Mouse (Mus musculus): ENCODE measurements around the gene Golga5.
"Not testable (repeated sequence)": the region's sequence is repeated elsewhere in the genome, so short reads cannot be mapped to it uniquely, and the experiment has no call there.

Gene Golga5

DNA sequence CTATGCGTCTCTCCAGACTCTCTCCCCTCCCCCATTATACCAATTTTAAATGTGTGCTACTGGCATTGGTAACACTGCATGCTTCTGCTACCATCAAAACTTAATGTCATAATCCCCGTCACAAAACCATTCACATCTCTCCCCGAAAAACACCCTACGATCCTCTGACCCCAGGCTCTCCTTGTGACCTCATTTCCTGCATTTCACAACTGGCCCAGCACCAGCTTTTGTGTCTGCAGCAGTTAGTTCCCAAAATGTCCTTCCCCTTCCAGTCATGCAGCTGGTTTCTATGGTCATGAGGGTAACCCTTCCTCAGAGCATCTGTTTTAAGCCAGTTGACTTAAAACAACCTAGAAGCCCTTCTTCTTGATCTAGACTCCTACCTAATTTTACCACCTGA lies 23.5 kb upstream of the Golga5 start:
- no peak for DNase-seq (ENCODE audit: low spot score in 2 of 2)

DNA sequence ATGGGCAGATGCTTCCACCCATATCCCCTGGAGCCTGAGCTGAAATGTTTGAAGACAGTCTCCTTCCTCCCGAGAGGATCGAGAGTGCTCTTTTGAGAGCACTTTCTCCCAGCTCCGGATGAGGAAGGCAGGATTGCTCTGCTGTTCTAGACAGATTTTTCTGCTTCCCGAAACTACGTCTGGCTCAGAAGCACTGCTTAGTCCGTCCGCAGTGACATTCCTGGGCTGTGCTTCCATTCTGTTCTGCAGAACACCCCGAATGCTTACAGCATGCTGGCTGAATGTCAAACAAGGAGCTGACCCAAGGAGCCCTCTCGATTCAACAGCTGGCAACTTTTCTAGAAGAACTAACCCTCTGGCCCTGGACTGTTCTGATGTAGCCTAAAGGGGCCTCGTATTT lies 18.5 kb upstream of the Golga5 start:
- DNase-seq (ENCODE audit: low spot score in 2 of 2): no peak

DNA sequence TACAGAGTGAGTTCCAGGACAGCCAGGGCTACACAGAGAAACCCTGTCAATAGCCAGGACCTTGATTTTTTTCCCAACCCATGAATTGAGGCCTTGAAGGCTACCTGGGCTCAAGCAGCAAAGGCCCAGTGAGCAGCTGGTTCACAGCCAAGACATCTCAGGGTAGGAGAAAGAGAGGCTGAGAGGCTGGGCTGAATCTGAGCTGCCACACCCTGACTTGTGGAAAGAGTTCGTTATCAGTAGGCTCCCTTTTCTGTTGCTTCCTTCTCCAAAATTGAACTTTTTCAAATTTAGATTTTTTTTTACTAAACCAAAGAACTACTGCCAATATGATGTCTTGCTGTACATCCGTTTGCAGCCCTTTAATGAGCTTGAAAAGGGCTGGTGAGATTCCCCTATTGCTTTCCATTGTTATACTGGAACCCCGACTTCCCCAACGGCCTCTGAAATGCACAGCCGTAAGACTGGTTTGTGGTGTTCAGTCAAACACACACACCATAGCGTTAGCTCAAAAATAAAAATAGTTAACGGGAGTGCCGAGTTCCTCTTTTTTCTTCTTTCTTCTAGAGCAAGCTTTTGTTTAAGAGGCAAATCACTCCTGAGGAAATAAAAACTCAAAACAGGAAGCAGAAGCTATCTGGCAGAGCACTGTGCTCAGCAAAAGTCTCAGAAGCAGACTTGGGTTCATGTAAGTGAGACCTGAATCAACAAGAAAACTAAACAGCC lies 17.6 kb upstream of the Golga5 start:
- DNase-seq (ENCODE audit: low spot score in 2 of 2): no peak

DNA sequence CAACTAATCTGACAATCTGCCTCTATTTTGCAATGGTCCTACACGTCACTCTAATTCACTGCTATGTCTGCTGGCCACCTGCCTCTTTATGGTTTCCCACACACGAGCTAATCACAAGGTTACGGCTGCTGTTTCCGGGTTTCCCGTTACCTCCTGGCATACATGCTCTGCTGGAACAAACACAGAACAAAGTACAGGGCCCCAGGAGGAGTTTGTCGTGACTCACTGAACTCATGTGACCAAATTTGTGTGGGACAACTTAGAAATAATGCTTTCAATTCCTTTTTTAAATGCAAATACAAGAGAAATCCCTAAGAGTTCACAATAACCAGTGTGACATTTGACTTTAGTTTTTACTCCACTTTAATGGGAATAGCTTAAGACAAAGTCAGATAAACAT lies 15.4 kb upstream of the Golga5 start:
- DNase-seq (ENCODE audit: low spot score in 2 of 2): no peak

DNA sequence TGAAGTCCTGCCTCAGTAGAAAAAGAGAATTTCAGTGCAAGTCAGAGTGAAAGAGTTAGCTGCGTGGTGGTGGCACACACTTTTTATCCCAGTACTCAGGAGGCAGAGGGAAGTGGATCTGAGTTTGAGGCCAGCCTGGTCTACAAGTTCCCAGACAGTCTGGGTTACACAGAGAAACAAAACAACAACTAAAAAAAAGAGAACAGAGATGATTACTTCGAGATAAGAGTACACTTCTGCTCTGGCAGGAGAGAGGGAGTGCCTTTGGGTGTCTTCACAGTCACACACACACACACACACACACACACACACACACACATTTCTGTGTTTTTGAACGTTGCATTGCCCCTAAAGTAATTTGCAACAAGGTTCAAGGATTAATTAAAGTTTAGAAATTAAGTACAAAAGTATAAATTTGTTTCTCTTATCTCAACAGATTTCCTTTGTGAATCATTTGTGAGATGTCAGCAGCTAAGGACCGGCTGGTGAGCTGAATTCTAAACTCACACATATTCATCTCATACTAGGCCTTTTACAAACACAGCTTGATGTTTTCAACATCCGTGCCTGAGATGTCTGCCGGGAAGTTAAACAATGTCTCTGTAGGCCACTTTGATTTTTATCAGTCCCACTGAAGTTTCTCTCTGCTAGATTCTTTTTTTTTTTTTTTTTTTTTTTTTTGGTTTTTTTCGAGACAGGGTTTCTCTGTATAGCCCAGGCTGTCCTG lies 12.3 kb upstream of the Golga5 start:
- no peak for DNase-seq (ENCODE audit: low spot score in 2 of 2)

DNA sequence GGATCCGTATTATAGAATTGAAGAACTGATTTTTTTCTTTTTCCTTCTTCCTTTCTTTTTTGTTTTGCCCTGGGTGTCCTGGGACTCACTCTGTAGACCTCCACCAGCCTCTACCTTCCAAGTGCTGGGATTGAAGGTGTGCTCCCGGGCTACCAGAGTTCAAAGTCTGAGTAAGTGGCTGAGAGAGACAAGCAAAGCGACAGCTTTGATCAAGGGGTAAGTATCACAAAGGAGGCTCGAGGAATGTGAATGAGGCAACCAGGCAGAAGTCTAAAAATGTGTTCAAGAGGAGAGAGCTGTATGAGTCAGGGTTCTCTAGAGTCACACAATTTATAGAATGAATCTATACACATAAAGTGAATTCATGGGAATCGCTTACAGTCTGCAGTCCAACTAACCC lies 8.9 kb upstream of the Golga5 start:
- no peak for DNase-seq (ENCODE audit: low spot score in 2 of 2)

DNA sequence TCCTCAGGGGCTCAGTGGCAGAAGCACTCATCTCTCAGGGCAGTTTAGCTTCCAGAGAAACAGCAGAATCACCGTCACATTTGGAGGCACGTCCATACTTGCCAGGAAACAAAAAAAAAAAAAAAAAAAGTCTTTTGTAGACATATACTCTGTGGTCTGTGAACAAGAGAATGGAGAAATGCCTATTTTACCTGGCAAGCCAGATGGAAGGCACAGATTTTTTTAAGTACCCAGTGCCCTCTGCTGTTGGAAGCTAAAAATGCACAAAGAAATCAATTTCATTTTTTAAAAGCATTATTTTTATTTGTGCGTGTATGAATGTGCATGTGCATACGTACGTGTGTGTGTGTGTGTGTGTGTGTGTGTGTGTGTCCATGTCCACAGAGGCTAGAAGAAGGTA lies 7.8 kb upstream of the Golga5 start:
- no peak for DNase-seq (ENCODE audit: low spot score in 2 of 2)

DNA sequence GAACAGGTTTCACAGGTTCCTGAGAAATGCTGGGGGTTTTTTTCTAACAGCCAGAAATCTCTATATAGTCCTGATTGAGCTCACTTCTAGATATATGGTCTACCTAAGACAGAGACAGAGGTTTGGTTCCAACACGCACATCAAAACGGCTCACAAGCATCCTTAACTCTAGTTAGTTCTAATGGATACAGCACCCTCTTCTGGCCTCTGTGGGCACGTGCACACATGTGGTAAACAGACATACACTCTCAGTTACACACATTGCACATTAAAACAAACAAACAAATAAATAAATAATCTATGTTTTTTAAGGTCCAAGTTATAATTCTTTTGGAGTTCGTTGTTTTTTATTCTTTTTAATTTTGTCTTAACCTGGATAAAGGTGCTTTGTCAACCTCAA lies 4.3 kb upstream of the Golga5 start:
- DNase-seq (ENCODE audit: low spot score in 2 of 2): no peak

DNA sequence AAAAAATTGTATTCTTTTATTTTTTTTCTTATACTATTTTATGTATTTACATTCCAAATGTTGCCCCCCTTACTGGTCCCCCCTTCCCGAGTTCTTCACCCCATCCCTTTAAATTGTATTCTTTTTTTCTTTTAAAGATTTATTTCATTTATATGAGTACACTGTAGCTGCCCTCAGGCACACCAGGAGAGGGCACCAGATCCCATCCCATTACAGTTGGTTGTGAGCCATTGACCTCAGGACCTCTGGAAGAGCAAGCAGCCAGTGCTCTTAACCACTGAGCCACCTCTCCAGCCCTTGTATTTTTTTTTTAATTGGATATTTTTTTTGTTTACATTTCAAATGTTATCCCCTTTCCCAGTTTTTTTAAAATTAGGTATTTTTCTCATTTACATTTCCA lies 799 bp upstream of the Golga5 start:
- no peak for DNase-seq (ENCODE audit: low spot score in 2 of 2)

DNA sequence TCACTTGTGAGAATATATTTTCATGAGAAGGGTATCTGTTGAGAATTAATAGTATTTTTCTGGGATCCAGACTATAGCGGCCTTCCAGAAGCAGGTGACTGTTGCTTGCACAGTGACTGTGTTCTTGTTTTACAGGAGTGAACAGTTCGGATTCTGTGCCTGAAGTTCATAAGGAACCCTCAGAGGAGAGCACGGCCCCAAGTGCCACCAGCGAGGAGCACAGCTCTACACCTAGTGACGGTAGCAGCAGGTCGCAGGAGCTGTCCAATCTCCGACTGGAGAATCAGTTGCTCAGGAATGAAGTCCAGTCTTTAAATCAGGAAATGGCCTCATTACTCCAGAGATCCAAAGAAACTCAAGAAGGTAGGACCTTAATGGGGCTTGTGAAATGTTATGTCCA lies 5.5 kb downstream of the Golga5 start:
- no peak for DNase-seq (ENCODE audit: low spot score in 2 of 2)

DNA sequence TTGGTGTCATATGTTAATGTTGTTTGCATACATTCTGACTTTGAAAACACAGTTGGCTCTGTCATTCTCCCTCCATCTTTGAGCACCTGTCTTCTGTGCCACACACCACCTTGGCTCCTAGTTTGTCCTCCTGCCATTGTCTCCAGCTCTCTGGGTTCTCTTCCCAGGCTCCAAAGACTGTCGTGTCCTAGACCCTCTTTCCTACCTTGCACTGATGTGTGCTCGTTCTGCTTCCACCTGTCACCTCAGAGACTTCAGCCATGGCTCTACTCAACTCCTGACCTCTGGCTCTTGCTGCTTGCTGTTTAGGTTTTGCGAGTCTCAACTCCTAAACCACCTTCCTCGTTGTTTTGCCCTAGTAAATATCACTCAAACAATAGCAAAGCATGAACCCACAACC lies 11.5 kb downstream of the Golga5 start:
- DNase-seq (ENCODE audit: low spot score in 2 of 2): no peak

DNA sequence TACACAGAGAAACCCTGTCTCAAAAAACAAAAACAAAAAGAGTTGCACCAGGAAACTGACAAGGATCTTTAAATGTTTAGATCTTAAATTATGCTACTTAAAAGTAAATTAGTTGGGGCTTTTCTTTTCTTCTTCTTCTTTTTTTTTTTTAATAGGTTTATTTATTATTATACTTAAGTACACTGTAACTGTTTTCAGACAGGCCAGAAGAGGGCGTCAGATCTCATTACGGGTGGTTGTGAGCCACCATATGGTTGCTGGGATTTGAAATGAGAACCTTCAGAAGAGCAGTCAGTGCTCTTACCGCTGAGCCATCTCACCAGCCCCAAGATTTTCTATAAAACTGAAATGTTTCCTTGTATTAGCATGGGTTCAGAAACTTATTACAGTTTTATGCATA lies 16.0 kb downstream of the Golga5 start:
- no peak for DNase-seq (ENCODE audit: low spot score in 2 of 2)

DNA sequence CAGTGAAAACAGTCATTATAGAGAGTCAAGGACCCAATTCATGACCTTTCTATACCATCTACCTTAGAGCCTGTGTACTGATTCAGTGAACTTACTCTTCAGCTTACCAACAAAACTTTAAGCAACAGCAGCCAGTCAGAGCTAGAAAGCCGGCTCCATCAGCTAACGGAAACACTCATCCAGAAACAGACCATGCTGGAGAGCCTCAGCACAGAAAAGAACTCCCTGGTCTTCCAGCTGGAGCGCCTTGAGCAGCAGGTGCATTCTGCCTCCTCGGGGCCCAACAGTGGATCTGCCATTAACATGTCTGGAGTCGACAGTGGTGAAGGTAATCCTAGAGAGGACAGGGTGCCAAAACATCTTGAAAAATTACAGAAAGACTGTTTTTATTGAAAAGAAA lies 23.0 kb downstream of the Golga5 start:
- no peak for DNase-seq (ENCODE audit: low spot score in 2 of 2)

DNA sequence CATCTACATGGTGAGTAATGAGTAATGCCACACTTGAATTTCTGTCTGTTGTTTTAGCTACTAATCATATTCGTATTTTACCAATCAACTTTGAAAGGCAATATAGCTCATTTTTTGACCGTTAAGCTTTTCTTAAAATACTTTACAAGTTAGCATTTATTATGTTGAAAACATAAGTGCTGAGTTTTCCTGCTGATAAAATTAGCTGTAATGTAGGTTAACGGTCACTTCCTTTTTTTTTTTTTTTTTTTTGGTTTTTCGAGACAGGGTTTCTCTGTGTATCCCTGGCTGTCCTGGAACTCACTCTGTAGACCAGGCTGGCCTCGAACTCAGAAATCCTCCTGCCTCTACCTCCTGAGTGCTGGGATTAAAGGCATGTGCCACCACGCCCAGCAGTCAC lies 26.8 kb downstream of the Golga5 start:
- DNase-seq (ENCODE audit: low spot score in 2 of 2): not testable (repeated sequence)

DNA sequence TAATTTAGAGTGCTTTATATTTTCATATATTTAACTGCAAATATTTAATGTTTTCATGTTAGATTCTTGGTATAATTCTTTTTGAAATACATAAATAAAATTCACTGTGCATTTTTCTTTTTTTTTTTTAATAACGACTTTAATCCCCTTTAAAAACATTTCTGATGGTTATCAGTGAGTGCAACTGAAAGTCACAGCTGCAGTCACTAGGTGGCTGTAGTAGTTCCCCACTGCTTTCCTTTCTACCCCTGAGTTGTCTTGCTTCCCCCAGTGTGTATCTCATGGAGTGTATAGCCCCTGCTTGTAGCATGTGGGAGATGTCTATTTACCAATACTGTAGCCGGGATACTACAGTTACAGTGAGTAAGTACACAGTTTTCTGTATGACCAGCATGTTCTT lies 29.0 kb downstream of the Golga5 start:
- no peak for DNase-seq (ENCODE audit: low spot score in 2 of 2)

DNA sequence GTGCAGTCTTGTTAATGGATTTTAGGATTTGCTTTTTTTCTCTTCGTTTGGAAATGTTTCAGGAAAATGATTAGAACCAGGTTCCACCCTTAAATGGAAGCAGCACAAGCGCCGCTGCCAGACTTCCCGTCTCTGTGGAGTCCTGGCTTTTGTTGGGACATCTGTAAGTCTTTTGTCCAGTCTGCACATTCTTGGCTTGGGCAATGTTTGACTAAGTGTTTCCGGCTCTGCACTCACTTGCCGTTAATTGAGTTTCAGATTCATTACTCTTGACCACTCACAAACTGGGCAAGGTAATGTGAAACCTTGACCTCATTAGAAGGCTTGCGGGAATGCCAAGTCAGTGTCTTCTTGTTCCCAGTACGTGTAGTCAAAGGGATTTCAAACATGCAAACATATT lies 29.8 kb downstream of the Golga5 start:
- no peak for DNase-seq (ENCODE audit: low spot score in 2 of 2)

DNA sequence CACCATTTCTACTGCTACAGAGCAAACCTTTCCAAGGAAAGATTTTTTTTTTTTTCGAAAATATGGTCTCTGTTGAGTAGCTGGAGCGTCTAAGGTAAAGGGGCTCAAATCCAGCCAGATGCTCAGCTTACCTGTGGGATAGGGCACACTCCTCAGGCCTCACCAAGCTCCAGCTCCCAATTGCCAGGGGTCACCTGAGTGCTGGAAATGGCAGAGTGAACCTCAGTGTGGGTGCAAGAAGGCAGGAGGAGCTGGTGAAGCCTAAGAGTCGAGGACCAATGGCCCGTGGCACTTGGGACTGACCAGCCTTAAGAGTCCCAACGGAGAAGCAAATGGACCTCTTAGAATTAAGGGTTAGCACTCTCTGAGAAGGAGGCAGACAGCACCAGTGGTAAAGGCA lies 30.3 kb downstream of the Golga5 start:
- no peak for DNase-seq (ENCODE audit: low spot score in 2 of 2)

DNA sequence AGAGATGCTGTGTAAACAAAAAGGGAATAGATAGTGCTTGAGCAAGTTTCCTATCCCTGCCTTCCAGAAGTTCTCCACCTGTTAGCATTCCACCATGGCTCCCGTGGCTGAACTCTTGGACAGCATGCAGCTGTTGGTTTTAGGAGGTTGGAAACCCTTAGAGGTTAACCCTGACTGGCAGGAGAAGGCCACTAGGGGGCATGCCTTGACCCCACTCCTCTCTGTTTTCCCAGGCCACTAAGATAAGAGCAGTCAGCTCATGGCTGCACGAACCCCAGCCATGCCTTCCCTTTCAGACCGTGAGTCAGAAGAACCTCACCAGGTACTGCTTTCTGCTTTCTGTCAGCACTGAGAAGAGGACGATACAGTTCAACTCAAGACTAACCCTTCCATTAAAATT lies 30.8 kb downstream of the Golga5 start:
- DNase-seq (ENCODE audit: low spot score in 2 of 2): no peak

DNA sequence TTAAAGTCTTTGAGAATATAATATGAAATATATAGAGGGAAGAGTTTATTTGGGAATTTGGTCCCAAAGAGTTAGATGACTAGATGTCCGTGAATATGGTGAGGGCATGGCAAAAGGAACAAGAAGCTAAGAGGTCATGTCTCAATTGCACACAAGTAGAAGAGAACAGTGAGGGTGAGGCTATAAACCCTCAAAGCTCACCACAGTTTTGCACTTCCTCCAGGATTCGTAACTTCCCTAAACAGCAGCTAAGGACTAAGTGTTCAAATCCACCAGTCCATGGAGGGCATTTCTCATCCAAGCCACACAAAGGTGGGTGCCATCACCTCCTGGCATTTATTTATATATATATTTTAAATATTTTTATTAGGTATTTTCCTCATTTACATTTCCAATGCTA lies 32.1 kb downstream of the Golga5 start:
- DNase-seq (ENCODE audit: low spot score in 2 of 2): no peak

DNA sequence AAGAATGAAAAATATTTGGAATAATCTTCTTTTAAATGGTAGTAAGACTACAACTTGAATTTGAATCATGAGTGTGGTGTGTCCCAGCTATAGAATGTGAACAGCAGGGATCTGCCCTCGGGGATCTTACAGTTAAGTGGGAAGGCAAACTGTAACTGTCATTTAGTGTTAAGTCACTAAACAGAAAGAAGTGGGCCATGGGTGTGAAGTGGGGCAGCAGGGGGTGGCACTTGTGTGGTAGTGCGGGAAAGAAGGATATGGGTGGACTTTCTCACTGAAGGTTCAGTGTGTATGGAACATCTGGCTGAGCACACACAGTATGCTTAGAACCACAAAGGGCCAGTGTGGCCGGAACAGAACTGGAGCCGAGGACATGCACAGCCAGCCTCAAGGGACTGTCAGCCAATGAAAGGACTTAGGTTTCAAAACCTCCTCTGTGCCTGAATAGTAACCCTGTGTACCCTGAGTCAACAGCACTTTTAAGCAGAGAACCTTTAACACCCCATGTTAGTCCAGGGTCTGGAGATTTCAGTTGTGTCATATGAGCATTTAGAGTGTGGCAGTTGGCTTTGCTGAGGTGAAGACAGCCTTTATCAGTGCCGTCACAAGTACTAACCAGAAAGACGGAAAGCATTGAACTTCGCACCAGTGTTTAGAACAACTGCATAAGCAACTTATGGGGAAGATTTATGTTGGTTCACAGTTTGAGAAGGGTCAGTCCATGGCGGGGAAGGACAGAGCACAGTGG lies 33.1 kb downstream of the Golga5 start:
- DNase-seq (ENCODE audit: low spot score in 2 of 2): no peak

DNA sequence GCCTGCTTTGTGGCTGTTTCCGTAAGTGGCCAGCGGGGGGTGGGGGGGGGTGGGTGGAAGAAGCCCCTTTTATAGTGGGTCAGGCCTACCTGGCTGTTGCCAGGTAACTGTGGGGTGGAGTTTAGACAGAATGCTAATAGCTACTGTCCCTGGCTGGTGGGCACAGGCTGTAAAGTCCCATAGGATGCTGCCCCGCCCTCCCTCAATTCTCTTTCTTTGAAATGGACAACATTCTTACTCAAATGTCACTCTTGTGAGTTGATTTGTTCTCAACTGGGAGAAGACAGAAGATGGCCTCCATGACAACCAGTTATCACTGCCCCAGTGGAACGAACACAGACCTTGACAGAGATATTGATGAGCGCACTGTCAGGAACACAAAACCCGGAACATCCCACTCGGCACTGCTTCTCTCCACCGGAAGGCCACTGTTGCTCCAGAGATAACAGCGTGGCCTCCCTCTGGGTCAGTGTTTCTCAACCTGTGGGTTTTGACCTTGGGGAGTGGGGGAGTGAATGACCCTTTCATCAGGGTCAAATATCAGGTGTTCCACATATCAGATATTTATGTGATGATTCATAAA lies 36.3 kb downstream of the Golga5 start:
- DNase-seq (ENCODE audit: low spot score in 2 of 2): no peak

DNA sequence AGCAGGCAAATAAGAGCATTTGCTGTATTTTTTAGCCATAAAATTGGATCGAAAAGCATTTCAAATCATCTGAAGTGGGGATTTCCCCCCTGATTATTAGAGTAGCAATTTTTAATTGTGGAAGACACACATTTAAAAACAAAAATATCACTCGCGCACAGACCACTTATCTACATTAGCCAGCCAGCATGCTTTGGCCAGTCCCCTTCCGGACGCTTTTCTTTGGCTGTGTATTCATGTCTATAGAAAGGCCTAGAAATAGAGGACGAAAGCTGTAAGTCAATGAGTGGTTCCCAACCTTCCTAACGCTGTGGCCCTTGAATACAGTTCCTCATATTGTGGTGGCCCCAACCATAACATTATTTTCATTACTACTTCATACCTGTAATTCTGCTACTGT lies 37.0 kb downstream of the Golga5 start:
- no peak for DNase-seq (ENCODE audit: low spot score in 2 of 2)

DNA sequence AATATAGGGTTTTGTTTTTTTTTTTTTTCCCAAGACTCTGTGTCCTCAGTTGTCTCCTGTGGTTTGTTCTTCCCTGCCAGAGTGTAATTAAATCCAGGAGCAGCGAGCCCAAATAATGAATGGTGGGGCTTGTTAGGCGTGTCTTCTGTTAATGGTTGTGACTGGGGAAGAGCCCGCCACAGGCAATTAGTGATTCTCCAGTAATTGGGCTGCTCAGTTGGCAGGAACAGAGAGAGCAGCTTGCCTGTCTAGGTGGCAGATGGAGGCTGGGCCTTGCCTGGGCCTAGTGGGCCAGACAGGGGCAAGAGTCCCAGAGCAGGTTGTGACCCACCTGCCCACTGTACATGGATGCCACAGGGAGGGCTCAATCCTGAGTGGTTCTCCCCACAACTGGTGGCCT lies 42.4 kb downstream of the Golga5 start:
- no peak for DNase-seq (ENCODE audit: low spot score in 2 of 2)

Measured in urinary bladder, adult 18-20 months (tissue).